Mouse (Mus musculus) large intestine, adult 2 months (tissue): ENCODE measurements around the gene Rac2. TPM values are rescaled to one million over a fixed set of nuclear protein-coding genes. Genes with fewer than 3 reads are reported as not detected.

Experiments
- DNase-seq: peaks from one replicate; pipeline ENCODE4 v3.0.0-alpha.2; 2012; ENCODE audit warnings: low read depth, low spot score
- WGBS: fragments of 180-500 bp; shearing (Covaris S2); methylation state at CpG from one replicate; pipeline ENCODE4 v1.1.7; 2018; 5-methylcytosine and 5-hydroxymethylcytosine counted together
- polyA plus RNA-seq: library from polyadenylated mRNA; depleted of rRNA; stranded (reverse); fragments of >200 nt; gene quantifications from 2 replicates; pipeline ENCODE4 v1.2.3, GENCODE M21; 2012; rRNA removed

The Rac2 gene
- polyA plus RNA-seq = 137 and 139 TPM in 2 replicates

GRCm38 (mm10) chr15:78572658-78573397, at the start of gene Rac2:
Gene Rac2 (minus strand): TSS chr15:78572783.
- no peak for DNase-seq
- 54% methylated on average over 8 of the region's 8 CpGs for whole genome bisulfite sequencing

DNA sequence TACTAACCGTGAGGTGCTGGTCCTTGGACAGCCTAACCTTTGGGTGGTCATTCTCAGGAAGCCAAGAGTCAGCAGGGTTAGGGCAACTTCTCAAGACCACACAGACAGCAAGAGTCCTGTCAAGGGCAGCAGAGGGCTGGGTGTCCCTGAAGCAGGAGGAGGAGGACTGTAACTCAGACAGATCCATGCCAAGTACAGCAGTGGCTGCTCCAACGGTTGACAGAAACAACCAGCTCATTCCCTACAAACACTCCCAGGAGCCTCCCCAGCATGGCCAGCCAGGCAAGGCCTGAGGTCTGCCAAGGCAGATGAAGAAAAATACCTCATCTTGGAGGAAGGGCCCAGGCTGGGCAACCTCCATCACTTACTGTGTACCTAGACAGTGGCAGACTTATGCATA, 44.4 kb upstream of the Rac2 start:
- WGBS = 74% methylated on average over 2 of the region's 2 CpGs
- DNase-seq = no peak

- 84% methylated on average over 7 of the region's 7 CpGs for WGBS
- no peak for DNase-seq
Measured at GRCm38 (mm10) chr15:78614536-78614935, 42.0 kb upstream of the Rac2 start.

DNA sequence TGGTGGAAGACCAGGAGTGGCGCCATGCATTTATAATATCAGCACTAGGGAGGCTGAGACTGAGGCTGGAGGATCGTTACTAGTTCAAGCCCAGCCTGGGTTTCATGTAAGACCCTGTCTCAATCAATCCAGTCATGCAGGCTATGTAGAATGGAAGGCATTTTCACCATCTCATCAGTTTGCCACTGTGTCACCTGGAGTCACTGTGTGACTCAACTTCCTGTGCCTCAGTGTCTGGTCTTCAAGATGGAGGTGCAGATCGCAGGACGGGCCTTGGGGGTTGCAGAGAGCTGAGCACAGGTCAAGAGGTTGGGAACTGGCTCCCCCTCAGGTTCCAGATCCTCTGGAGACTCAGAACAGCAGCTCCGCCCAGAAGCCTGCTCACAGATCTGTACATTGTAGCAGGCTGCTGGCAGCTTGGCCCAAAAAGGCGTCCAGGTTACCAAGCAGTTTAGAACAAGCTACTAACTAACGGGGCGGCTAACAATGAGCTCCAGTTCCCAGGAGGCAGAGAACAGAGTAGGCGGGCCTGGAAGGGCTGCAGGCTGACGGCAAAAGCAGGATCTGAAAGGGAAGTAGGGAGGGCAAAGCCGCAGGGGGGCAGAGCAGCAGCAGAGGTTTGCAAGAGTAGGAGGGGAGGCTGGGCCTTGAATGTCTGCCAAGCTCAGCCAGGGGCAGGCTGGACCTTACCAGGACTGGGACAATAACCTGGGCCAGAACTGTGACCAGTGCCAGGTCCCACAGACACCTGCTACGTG, 38.3 kb upstream of the Rac2 start:
- no peak for DNase-seq
- 59% methylated on average over 12 of the region's 12 CpGs for WGBS

GRCm38 (mm10) chr15:78607463-78607862, 34.9 kb upstream of the Rac2 start:
- no peak for DNase-seq
- WGBS = 66% methylated on average over 4 of the region's 4 CpGs

DNA sequence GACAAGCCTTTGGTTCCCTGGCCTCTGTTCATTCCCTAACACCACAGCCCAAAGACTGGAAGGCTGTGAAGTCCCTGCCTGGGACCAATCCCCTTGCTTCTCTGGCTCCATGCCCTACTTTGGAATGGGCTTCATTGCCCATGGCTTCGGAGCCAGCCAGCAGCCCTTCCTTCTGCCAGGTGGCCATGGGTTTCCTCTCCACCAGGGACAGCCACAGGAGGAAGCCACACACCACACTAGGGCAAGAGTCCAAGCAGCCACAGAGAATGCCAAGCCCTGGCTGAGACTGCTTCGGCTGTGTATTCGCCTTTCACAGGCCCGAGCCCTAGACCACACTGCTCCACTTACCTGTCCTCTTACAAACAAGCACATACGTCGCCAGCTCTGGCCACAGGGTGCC, 33.5 kb upstream of the Rac2 start:
- WGBS = 50% methylated on average over 6 of the region's 6 CpGs
- no peak for DNase-seq

GRCm38 (mm10) chr15:78605371-78605791, 32.8 kb upstream of the Rac2 start:
- DNase-seq = no peak
- WGBS = 31% methylated on average over 3 of the region's 3 CpGs

DNA sequence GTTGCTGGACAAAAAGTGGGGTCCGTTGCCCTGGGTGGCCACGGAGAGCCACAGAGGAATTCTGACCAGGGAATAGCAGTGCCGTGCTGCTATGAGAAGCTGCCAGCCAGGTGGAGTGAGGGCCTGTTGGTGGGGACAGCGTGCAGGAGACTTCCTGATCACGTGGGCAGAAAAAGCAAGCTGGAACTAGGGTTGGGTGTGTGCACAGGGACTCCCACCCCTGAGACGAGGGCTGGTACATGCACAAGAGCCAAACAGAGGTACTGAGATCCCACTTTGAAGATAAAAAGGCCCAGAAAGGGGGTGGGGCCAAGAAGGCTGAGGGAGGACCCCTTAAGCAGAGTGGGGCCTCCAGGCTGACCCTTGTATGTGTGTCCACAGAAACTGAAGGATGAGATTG, 31.7 kb upstream of the Rac2 start:
- 50% methylated on average over 6 of the region's 6 CpGs for WGBS
- no peak for DNase-seq

DNA sequence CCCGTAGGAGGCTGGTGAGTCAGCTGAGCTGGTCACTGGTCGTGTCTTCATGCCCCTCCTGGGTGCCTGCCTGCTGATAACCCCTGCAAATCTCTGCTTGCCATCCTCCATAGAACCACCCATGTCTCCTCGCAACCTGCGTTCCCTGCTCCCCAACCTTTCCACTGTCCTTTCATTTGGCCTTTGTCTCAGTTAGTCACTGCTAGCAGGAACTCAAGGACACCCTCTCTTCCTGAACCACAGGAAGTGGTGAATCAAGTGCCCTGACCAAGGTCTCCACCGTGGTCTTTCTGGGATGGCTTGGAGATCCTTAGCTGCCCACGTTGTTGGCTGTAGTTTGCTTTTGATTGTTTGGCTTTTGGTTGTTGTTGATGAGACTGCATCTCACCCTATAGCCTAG, 28.6 kb upstream of the Rac2 start:
- 67% methylated on average over 6 of the region's 6 CpGs for WGBS
- DNase-seq = no peak

GRCm38 (mm10) chr15:78599529-78600193, 27.1 kb upstream of the Rac2 start:
- 68% methylated on average over 13 of the region's 13 CpGs for WGBS
- DNase-seq = no peak

GRCm38 (mm10) chr15:78599124-78599523, 26.5 kb upstream of the Rac2 start:
- 79% methylated on average over 6 of the region's 6 CpGs for WGBS
- no peak for DNase-seq

DNA sequence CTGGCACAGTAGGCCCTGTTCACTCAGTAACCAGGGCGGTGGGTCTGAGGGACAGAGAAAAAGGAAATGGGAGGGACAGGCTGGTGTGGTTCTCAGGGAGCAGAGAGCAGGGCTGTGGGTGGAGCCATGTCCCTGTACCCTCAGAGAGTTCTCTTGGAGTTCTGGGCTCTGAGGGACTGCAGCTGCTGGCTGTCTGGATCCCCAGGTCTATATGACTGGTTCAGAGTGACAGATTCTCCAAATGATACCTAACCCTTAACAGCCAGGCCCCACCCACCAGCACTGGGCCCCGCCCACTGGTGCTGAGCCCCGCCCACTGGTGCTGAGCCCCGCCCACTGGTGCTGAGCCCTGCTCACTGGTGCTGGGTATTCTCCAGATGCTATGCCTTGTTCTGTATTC, 25.1 kb upstream of the Rac2 start:
- WGBS = 35% methylated on average over 4 of the region's 4 CpGs
- no peak for DNase-seq

DNA sequence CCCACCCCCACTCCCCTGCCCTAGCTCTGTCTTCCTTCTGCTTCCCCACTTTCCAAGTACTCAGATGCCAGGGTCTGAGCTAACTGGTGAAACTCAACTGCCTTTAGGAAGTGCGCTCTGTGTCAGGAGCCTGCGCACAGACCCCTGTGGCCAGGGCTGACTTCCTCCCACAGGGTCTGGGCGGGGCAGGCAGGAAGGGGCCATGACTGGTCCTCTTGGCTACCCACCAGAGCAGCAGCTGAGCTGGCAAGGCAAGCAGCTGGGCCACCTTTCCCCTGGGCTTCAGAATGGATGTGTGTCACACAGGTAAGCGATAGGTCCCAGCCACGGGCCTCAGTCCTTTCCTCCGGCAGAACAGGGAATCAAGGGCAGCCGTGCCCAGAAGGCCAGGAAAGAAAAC, 24.3 kb upstream of the Rac2 start, which contains the start of gene Cyth4:
Cyth4 (plus strand) TSS at position 134 of the 400 bp plus-strand sequence.
- no peak for DNase-seq
- WGBS = 71% methylated on average over 7 of the region's 7 CpGs

DNA sequence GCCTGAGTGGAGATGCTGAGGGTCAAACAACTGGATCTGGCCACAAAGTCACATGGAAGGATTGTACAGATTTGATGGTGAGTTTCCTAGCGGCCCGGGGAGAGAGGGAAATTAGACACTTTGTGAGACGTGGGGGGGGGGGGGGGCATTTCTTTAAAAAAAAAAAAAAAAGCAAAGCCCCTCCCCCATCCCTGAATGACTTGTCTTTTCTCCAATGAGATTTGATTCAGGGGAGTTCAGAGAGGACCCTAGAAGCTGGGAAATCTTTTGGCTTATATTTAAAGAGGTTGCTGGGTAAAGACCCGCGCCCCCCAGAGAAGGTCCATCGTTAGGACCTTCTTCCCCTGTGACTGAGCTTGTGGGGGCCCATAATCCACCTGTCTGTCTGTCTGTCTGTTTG, 23.9 kb upstream of the Rac2 start:
- DNase-seq = no peak
- 73% methylated on average over 6 of the region's 6 CpGs for WGBS

- DNase-seq = no peak
- 73% methylated on average over 5 of the region's 5 CpGs for WGBS
Measured at GRCm38 (mm10) chr15:78595468-78595867, 22.9 kb upstream of the Rac2 start.

- 69% methylated on average over 2 of the region's 2 CpGs for WGBS
Measured at GRCm38 (mm10) chr15:78594831-78595230, 22.2 kb upstream of the Rac2 start.

GRCm38 (mm10) chr15:78593896-78594425, 21.4 kb upstream of the Rac2 start:
- 75% methylated on average over 7 of the region's 7 CpGs for WGBS
- DNase-seq = no peak

More at GRCm38 (mm10) chr15:78594831-78595230, 22.2 kb upstream of the Rac2 start:
- DNase-seq = no peak

DNA sequence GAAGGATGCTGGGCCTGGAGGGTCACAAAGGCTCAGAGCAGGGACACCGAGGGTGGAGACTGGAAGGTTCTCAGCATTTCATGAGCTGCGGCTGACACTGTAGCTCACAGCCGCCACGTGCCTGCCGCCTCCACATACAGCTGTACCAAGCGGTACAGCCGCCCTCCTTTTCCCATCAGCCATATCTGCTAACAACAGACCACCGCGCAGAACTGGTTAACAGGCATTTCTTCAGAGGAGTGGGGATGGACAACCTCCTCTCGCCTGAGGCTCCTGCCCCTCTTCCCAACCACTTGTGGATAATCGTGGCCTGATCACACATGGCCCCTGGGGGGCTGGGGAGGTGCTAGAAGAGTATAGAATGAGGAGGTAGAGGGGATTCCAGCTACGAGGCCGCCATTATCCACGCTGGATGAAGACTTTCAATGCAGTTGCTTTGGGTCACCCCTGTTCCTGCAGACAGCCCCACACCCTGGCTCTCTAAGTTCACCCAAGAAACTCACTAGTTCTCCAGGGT, 19.9 kb upstream of the Rac2 start:
- 78% methylated on average over 14 of the region's 14 CpGs for WGBS
- no peak for DNase-seq

DNA sequence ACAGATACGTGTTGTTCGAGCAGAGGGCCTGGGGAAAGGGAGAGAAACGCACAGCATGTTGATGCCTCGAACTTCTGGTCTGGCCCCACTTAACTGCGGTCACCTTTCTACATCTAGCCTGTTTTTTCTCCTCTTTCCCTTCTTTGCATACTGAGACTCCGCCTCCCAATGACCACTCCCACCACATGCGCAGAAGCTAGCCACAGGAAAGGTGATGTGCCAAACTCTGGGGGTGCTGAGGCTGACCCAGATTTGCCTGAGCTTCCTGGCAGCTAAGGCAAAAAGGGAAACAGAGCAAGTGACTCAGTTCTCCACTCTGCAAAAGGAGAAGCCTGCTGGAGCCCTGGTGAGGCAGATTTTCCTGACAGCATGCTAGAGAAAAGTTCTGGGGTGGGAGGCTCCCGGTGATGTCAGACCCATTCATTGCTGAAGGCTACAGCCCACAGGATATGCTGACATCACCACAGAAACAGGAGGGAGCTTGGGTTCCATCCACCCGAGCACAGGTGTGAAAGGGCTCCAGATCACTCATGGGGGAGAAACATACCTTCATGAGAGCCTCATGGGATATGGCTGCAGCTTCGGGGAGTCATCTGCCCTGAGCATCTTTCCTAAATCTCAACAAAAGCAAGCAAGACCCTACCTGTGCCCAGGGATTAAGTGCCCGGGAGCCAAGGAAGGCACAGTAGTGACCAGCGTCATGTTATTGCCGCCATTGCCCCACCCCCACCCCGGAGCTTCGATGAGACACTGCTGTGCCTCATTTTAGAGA, 19.3 kb upstream of the Rac2 start:
- DNase-seq = no peak
- 46% methylated on average over 15 of the region's 15 CpGs for whole genome bisulfite sequencing
